Mouse (Mus musculus) stomach, embryonic 16.5 days (tissue): ENCODE measurements at regions not wholly inside any gene's neighbourhood (a gene's known extent, or its start where the extent isn't known, plus 50 kb on each side); places are given as distances from the start of the nearest gene placed in this dataset.

Experiments
- ATAC-seq: fragments of 200-750 bp; cut with Nextera tagmentation; 2 replicates; pipeline ENCODE4 v1.8.0; 2017; ENCODE audit warnings: moderate number of reproducible peaks, moderate TSS enrichment; ENCODE audit not compliant: insufficient read depth, low FRiP score
- H3K27ac ChIP-seq: fragments of 300-500 bp; sonication (generic); 2 replicates; pipeline ENCODE4 v1.5.1; 2014; ENCODE audit warnings: low read length
- H3K27me3 ChIP-seq: fragments of 300-500 bp; sonication (generic); 2 replicates; pipeline ENCODE4 v1.6.1; 2014; ENCODE audit warnings: low read length, control low read depth, mixed read lengths; ENCODE audit not compliant: control insufficient read depth, insufficient read depth
- H3K36me3 ChIP-seq: fragments of 300-500 bp; sonication (generic); 2 replicates; pipeline ENCODE4 v1.6.1; 2014; ENCODE audit warnings: low read length; ENCODE audit not compliant: control insufficient read depth, insufficient read depth
- H3K4me1 ChIP-seq: fragments of 300-500 bp; sonication (generic); 2 replicates; pipeline ENCODE4 v1.6.1; 2014; ENCODE audit warnings: low read length, control low read depth, mixed read lengths; ENCODE audit not compliant: control insufficient read depth, insufficient read depth
- H3K4me2 ChIP-seq: fragments of 300-500 bp; sonication (generic); 2 replicates; pipeline ENCODE4 v1.6.1; 2014; ENCODE audit warnings: low read depth, low read length, mixed read lengths
- H3K4me3 ChIP-seq: fragments of 300-500 bp; sonication (generic); replicated peaks from 2 replicates; pipeline ENCODE4 v1.5.1; 2014; ENCODE audit warnings: mild to moderate bottlenecking, low read length
- H3K9ac ChIP-seq: fragments of 300-500 bp; sonication (generic); 2 replicates; pipeline ENCODE4 v1.6.1; 2014; ENCODE audit warnings: low read length
- H3K9me3 ChIP-seq: fragments of 300-500 bp; sonication (generic); replicated peaks from 2 replicates; pipeline ENCODE4 v1.6.1; 2016; ENCODE audit warnings: low read length, control low read depth; ENCODE audit not compliant: control insufficient read depth
- WGBS: fragments of 180-500 bp; shearing (Covaris S2); extraction: QIAGEN DNeasy Blood & Tissue Kit; methylation state at CpG from one replicate; pipeline ENCODE4 v1.1.7; 2014; 5-methylcytosine and 5-hydroxymethylcytosine counted together

GRCm38 (mm10) chrX:11802074-11802899 is 357.9 kb downstream of the Bcor start:
- 0 out of 2 replicates have a peak overlapping the region, but pooled peaks have one; percentile 24 for H3K27ac ChIP-seq
- no peak overlapping the region for H3K4me3 ChIP-seq
- H3K27me3 ChIP-seq = peaks cover 29% of the 10 kb centered on the region; the same call in 1 of the 2 replicates
- no peak overlapping the region for H3K9ac ChIP-seq
- WGBS = 51% methylated on average over 8 of the region's 8 CpGs
- H3K36me3 ChIP-seq = no peaks in the 10 kb centered on the region
- H3K4me2 ChIP-seq = no peak overlapping the region
- no peaks in the 10 kb centered on the region for H3K4me1 ChIP-seq
- ATAC-seq = no peak
- no peaks in the 10 kb centered on the region for H3K9me3 ChIP-seq

- Histone ChIP-seq H3K4me1 (no peaks in the 10 kb centered on the region), H3K36me3 (no peaks in the 10 kb centered on the region), H3K9me3 (no peaks in the 10 kb centered on the region), H3K9ac (no peak overlapping the region; the same call in 1 of the 2 replicates), H3K4me2 (no peak overlapping the region), H3K4me3 (no peak overlapping the region), H3K27ac (peak overlapping the region; percentile 18; the same call in 1 of the 2 replicates), H3K27me3 (peaks cover 26% of the 10 kb centered on the region)
- ATAC-seq = no peak
- WGBS = 24% methylated on average over 9 of the region's 9 CpGs
These were observed 356.9 kb downstream of the Bcor start for GRCm38 (mm10) chrX:11803239-11803638.

- ATAC-seq = no peak
- Histone ChIP-seq H3K36me3 (no peaks in the 10 kb centered on the region), H3K4me2 (peak overlapping the region; percentile 66), H3K9ac (peak overlapping the region; percentile 73), H3K4me3 (peak overlapping the region; percentile 50), H3K9me3 (no peaks in the 10 kb centered on the region), H3K4me1 (no peaks in the 10 kb centered on the region), H3K27me3 (peaks cover 35% of the 10 kb centered on the region), H3K27ac (peak overlapping the region; percentile 33)
- WGBS = 11% methylated on average over 22 of the region's 22 CpGs
These were observed 353.3 kb downstream of the Bcor start for GRCm38 (mm10) chrX:11806896-11807252.

- Histone ChIP-seq H3K9ac (peak overlapping the region; percentile 73), H3K27me3 (peaks cover 35% of the 10 kb centered on the region), H3K4me2 (peak overlapping the region; percentile 66), H3K36me3 (no peaks in the 10 kb centered on the region), H3K9me3 (no peaks in the 10 kb centered on the region), H3K4me1 (no peaks in the 10 kb centered on the region), H3K27ac (peak overlapping the region; percentile 33), H3K4me3 (peak overlapping the region; percentile 50)
- peak; percentile 70 for ATAC-seq
- 4% methylated on average over 51 of the region's 71 CpGs for WGBS
These were observed 352.8 kb downstream of the Bcor start for GRCm38 (mm10) chrX:11807253-11807882.

GRCm38 (mm10) chrX:11807883-11808262 is 352.3 kb downstream of the Bcor start:
- H3K36me3 ChIP-seq = no peaks in the 10 kb centered on the region
- H3K4me2 ChIP-seq = peak overlapping the region; percentile 66
- peak overlapping the region; percentile 50 for H3K4me3 ChIP-seq
- H3K4me1 ChIP-seq = no peaks in the 10 kb centered on the region
- H3K9ac ChIP-seq = peak overlapping the region; percentile 73
- H3K27me3 ChIP-seq = peaks cover 35% of the 10 kb centered on the region
- 13% methylated on average over 9 of the region's 9 CpGs for WGBS
- no peaks in the 10 kb centered on the region for H3K9me3 ChIP-seq
- no peak overlapping the region for H3K27ac ChIP-seq
- peak; percentile 11 for ATAC-seq

GRCm38 (mm10) chrX:11808911-11809310 is 351.2 kb downstream of the Bcor start:
- peaks cover 35% of the 10 kb centered on the region for H3K27me3 ChIP-seq

GRCm38 (mm10) chrX:11814861-11815260 is 345.3 kb downstream of the Bcor start:
- H3K27ac ChIP-seq = no peak overlapping the region
- 0 out of 2 replicates have a peak, but pooled peaks cover 4% of the 10 kb centered on the region for H3K4me1 ChIP-seq
- WGBS = 46% methylated on average over 9 of the region's 9 CpGs
- no peak overlapping the region for H3K4me2 ChIP-seq
- H3K9ac ChIP-seq = no peak overlapping the region
- H3K9me3 ChIP-seq = no peaks in the 10 kb centered on the region
- ATAC-seq = no peak
- H3K4me3 ChIP-seq = no peak overlapping the region
- no peaks in the 10 kb centered on the region for H3K36me3 ChIP-seq
- H3K27me3 ChIP-seq = no peaks in the 10 kb centered on the region; the same call in 1 of the 2 replicates

More at GRCm38 (mm10) chrX:11808911-11809310, 351.2 kb downstream of the Bcor start:
- no peak overlapping the region for H3K9ac ChIP-seq
- H3K4me1 ChIP-seq = no peaks in the 10 kb centered on the region
- H3K4me3 ChIP-seq = no peak overlapping the region
- H3K9me3 ChIP-seq = no peaks in the 10 kb centered on the region
- ATAC-seq = no peak
- H3K4me2 ChIP-seq = no peak overlapping the region
- 64% methylated on average over 8 of the region's 8 CpGs for WGBS
- no peaks in the 10 kb centered on the region for H3K36me3 ChIP-seq
- no peak overlapping the region for H3K27ac ChIP-seq

- no peaks in the 10 kb centered on the region for H3K9me3 ChIP-seq
- no peaks in the 10 kb centered on the region for H3K36me3 ChIP-seq
- H3K27me3 ChIP-seq = no peaks in the 10 kb centered on the region; the same call in none of the 2 replicates
- H3K9ac ChIP-seq = no peak overlapping the region
- H3K4me2 ChIP-seq = no peak overlapping the region
- ATAC-seq = no peak
- 57% methylated on average over 4 of the region's 4 CpGs for WGBS
- H3K4me3 ChIP-seq = no peak overlapping the region
- H3K27ac ChIP-seq = no peak overlapping the region
- 0 out of 2 replicates have a peak, but pooled peaks cover 4% of the 10 kb centered on the region for H3K4me1 ChIP-seq
These were observed 344.3 kb downstream of the Bcor start for GRCm38 (mm10) chrX:11815864-11816263.

GRCm38 (mm10) chrX:11818634-11819033 is 341.5 kb downstream of the Bcor start:
- WGBS = 91% methylated on average over 3 of the region's 3 CpGs

More at GRCm38 (mm10) chrX:11818634-11819033, 341.5 kb downstream of the Bcor start:
- ATAC-seq = no peak
- no peaks in the 10 kb centered on the region for H3K9me3 ChIP-seq
- H3K4me1 ChIP-seq = 0 out of 2 replicates have a peak, but pooled peaks cover 4% of the 10 kb centered on the region
- H3K4me2 ChIP-seq = no peak overlapping the region
- H3K36me3 ChIP-seq = no peaks in the 10 kb centered on the region
- no peak overlapping the region for H3K4me3 ChIP-seq
- no peak overlapping the region for H3K27ac ChIP-seq
- H3K9ac ChIP-seq = no peak overlapping the region
- H3K27me3 ChIP-seq = peaks cover 4% of the 10 kb centered on the region
